Mouse (Mus musculus) limb, embryonic 11.5 days (tissue): ENCODE measurements at regions not wholly inside any gene's neighbourhood (a gene's known extent, or its start where the extent isn't known, plus 50 kb on each side); places are given as distances from the start of the nearest gene placed in this dataset.
"Not testable (repeated sequence)": the region's sequence is repeated elsewhere in the genome, so short reads cannot be mapped to it uniquely, and the experiment has no call there.

Experiments
- ATAC-seq: fragments of 200-750 bp; cut with Nextera tagmentation; 2 replicates; pipeline ENCODE4 v1.8.0; 2017; ENCODE audit warnings: low read depth; ENCODE audit not compliant: insufficient number of reproducible peaks, low FRiP score, low TSS enrichment
- DNase-seq: peaks from one replicate; pipeline ENCODE4 v3.0.0-alpha.2; 2015; ENCODE audit warnings: low spot score
- H3K27ac ChIP-seq: fragments of 300-500 bp; sonication (generic); replicated peaks from 2 replicates; pipeline ENCODE4 v1.5.1; 2014; ENCODE audit warnings: low read depth, mild to moderate bottlenecking, low read length
- H3K27me3 ChIP-seq: fragments of 300-500 bp; sonication (generic); 2 replicates; pipeline ENCODE4 v1.6.1; 2014; ENCODE audit warnings: mild to moderate bottlenecking, low read length, mixed read lengths; ENCODE audit not compliant: control insufficient read depth, insufficient read depth
- H3K36me3 ChIP-seq: fragments of 300-500 bp; sonication (generic); 2 replicates; pipeline ENCODE4 v1.6.1; 2014; ENCODE audit warnings: mild to moderate bottlenecking, low read length, moderate library complexity, mixed read lengths; ENCODE audit not compliant: control insufficient read depth, insufficient read depth
- H3K4me1 ChIP-seq: fragments of 300-500 bp; sonication (generic); 2 replicates; pipeline ENCODE4 v1.6.1; 2014; ENCODE audit warnings: low read length, mixed read lengths; ENCODE audit not compliant: control insufficient read depth, insufficient read depth
- H3K4me2 ChIP-seq: fragments of 300-500 bp; sonication (generic); 2 replicates; pipeline ENCODE4 v1.6.1; 2014; ENCODE audit warnings: low read depth, mild to moderate bottlenecking, moderate library complexity; ENCODE audit not compliant: severe bottlenecking
- H3K4me3 ChIP-seq: fragments of 300-500 bp; sonication (generic); 2 replicates; pipeline ENCODE4 v1.5.1; 2014; ENCODE audit warnings: low read depth, low read length
- H3K9ac ChIP-seq: fragments of 300-500 bp; sonication (generic); 2 replicates; pipeline ENCODE4 v1.6.1; 2014; ENCODE audit warnings: mild to moderate bottlenecking, low read length
- H3K9me3 ChIP-seq: fragments of 300-500 bp; sonication (generic); 2 replicates; pipeline ENCODE4 v1.6.1; 2016; ENCODE audit warnings: low read length; ENCODE audit not compliant: control insufficient read depth
- WGBS: fragments of 180-500 bp; shearing (Covaris S2); extraction: QIAGEN DNeasy Blood & Tissue Kit; methylation state at CpG from one replicate; pipeline ENCODE4 v1.1.7; 2014; 5-methylcytosine and 5-hydroxymethylcytosine counted together

DNA sequence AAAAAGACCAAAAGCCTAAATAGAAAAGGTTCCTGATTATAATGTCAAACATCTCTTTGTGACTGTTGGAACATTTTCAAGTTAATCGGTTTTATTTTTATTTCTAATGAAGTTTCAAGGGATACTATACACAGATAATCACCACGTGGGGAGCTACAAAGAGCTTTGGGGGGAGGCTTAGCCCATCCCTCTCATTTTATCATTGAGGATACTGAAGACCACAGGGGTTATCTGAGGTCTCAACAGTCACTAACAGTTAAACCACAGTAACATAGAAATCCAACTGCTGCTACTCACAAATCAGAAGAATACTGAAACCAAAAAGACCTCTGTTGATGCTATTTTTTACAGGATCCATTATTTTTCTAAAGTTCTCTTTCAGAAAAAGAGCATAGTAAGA is 364.9 kb upstream of the Dpp10 start:
- Histone ChIP-seq H3K27me3 (no peaks in the 10 kb centered on the region), H3K4me2 (no peak overlapping the region)
- 61% methylated on average over 2 of the region's 2 CpGs for WGBS

DNA sequence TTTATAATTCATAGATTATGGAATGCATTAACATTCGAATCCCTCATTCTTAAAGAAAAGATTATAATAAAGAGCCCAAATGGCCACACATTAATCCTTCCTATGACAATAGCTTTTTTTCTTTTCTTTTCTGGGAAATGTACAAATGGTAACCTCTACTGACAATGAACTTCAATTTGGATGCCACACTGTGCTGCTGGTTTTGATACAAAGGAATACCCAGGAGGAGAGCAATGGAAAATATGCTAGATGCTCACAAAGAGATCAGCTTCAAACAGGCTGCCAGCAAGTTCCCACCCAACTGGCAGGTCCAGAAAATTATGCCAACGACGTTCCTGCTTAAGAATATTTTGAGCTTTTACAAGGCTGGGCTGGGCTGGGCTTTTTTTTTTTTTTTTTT is 364.4 kb upstream of the Dpp10 start:
- DNase-seq (no peak), ATAC-seq (no peak)
- H3K9me3 ChIP-seq: no peaks in the 10 kb centered on the region

More for the DNA sequence above, 364.9 kb upstream of the Dpp10 start:
- Histone ChIP-seq H3K9me3 (no peaks in the 10 kb centered on the region), H3K36me3 (no peaks in the 10 kb centered on the region), H3K27ac (no peak overlapping the region), H3K9ac (no peak overlapping the region), H3K4me3 (no peak overlapping the region), H3K4me1 (no peaks in the 10 kb centered on the region)
- no peak for DNase-seq
- no peak for ATAC-seq

DNA sequence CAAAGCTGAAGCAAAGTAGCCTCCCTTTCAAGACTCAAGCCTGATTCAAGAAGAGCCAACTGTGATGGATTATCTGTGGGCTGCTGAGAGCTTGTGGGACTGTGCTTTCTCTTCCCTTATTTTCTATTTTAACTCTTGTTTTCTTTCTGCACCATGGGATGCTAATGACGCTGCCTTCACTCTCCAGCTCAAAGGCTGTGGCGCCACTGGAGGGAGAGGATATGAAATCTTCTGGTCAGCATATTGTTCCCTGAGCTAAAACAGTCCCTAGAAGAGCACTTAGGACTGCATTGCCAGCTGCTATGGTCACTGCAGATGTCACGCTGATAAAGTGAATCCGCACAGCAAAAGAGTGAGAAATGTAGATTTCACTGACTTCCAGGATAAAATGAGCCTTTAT is 324.2 kb upstream of the Dpp10 start:
- H3K36me3 ChIP-seq: no peaks in the 10 kb centered on the region
- H3K4me3 ChIP-seq: no peak overlapping the region
- 32% methylated on average over 4 of the region's 4 CpGs for WGBS
- no peaks in the 10 kb centered on the region for H3K27me3 ChIP-seq
- no peaks in the 10 kb centered on the region for H3K4me1 ChIP-seq
- H3K27ac ChIP-seq: no peak overlapping the region
- H3K4me2 ChIP-seq: no peak overlapping the region
- DNase-seq: no peak
- H3K9me3 ChIP-seq: no peaks in the 10 kb centered on the region
- no peak overlapping the region for H3K9ac ChIP-seq
- ATAC-seq: no peak

More for the DNA sequence above, 364.4 kb upstream of the Dpp10 start:
- H3K4me2 ChIP-seq: no peak overlapping the region
- WGBS: 90% methylated on average over 3 of the region's 3 CpGs
- no peak overlapping the region for H3K4me3 ChIP-seq
- H3K9ac ChIP-seq: no peak overlapping the region
- no peaks in the 10 kb centered on the region for H3K4me1 ChIP-seq
- no peaks in the 10 kb centered on the region for H3K36me3 ChIP-seq
- no peaks in the 10 kb centered on the region for H3K27me3 ChIP-seq
- H3K27ac ChIP-seq: no peak overlapping the region

DNA sequence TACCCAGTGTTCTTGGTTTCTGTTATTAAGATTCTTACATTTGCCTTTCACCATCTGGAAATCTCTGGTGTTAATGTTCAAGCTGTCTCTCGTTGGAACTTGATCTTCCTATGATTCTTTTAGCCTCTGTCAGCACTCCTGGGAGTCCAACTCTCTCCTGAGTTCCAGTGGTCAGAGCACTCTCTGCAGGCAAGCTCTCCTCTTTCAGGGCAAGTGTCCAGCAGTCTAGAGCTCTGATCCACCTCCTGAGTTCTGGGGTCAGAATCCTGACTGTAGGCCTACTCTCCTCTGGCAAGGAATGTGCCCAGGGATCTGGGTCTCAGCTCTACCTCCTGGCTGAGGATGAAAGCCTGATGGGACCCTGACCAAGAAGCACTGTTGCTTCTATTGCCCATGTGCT is 303.1 kb upstream of the Dpp10 start:
- not testable (repeated sequence) for ATAC-seq, H3K9me3 ChIP-seq, H3K4me1 ChIP-seq, H3K9ac ChIP-seq, H3K27ac ChIP-seq, H3K4me3 ChIP-seq, H3K4me2 ChIP-seq, H3K36me3 ChIP-seq, H3K27me3 ChIP-seq, DNase-seq
- WGBS: 83% methylated on average over 1 of the region's 1 CpGs

DNA sequence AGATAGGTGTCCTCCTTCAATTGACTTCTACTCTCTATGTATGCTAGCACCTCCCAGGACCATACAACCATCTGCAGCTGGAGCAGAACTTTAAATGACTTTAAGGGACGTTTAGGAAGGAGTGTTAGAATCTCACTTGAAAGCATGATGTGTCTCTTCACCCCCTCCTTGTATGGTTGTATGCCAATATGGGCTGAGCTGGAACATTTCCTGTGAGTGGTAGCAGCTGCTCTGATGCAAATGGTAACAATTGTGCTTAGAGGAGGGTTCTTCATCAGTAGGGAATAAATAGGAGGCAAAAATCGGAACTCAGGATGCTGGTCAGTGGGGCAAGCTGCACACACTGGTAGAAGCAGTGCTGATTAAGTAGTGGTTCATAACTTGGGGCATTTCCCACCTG is 294.1 kb upstream of the Dpp10 start:
- Histone ChIP-seq H3K27ac (no peak overlapping the region), H3K9ac (no peak overlapping the region), H3K4me3 (no peak overlapping the region), H3K27me3 (no peaks in the 10 kb centered on the region), H3K36me3 (no peaks in the 10 kb centered on the region), H3K4me2 (no peak overlapping the region), H3K4me1 (no peaks in the 10 kb centered on the region), H3K9me3 (no peaks in the 10 kb centered on the region)
- ATAC-seq: no peak
- DNase-seq: no peak
- 72% methylated on average over 2 of the region's 2 CpGs for WGBS

DNA sequence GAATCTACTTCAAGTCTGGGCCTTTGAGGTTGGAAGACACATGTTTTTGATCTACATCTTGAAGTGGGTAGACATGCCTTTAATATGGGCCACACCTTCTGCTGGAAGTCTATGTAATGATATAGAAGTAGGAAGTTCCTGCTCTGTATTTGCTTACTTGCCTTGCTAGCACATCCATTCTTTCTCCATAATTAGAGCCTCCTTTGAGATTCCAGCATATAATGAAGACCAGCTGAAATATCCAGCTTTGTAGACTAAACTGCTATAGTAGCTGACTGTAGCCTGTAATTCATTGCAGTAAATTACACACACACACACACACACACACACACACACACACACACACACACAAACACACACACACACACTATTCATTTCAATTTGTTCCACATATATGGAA is 293.3 kb upstream of the Dpp10 start:
- Histone ChIP-seq H3K4me2 (no peak overlapping the region), H3K36me3 (no peaks in the 10 kb centered on the region), H3K4me1 (no peaks in the 10 kb centered on the region), H3K27me3 (no peaks in the 10 kb centered on the region), H3K9me3 (no peaks in the 10 kb centered on the region), H3K9ac (no peak overlapping the region), H3K4me3 (no peak overlapping the region), H3K27ac (no peak overlapping the region)
- no peak for ATAC-seq
- no peak for DNase-seq

DNA sequence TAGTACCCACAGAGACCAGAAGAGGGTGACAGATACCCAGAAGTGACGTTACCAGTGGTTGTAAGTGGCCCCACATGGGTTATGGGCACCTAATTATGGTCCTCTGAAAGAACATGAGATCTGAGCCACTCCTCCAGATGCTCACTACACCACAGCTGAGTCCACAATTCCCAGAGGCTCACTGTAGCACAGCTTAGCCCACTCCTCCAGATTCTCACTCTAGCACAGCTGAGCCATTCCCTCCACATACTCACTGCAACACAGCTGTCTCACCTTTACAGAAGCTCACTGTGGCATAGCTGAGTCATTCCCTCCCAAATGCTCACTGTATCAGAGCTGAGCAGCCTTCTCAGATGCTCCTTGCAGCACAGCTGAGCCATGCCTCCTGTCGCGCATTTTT is 286.9 kb upstream of the Dpp10 start:
- Histone ChIP-seq H3K36me3 (no peaks in the 10 kb centered on the region), H3K9ac (no peak overlapping the region), H3K9me3 (no peaks in the 10 kb centered on the region), H3K4me1 (no peaks in the 10 kb centered on the region), H3K4me3 (no peak overlapping the region), H3K27me3 (no peaks in the 10 kb centered on the region), H3K27ac (no peak overlapping the region), H3K4me2 (no peak overlapping the region)
- ATAC-seq: no peak
- no peak for DNase-seq
- 78% methylated on average over 3 of the region's 3 CpGs for WGBS
